Mouse (Mus musculus) liver, adult (tissue): ENCODE measurements around the gene Irx2.

Source experiments
- GATA4 ChIP-seq: IDR thresholded peaks from 2 replicates; pipeline ENCODE4 v1.6.1; 2014; ENCODE audit warnings: mild to moderate bottlenecking, low read length; ENCODE audit not compliant: insufficient replicate concordance

Gene Irx2

GRCm38 (mm10) chr13:72630501-72631372 lies 2.1 kb downstream of the Irx2 start:
- no peak for TF ChIP-seq GATA4

- no peak for TF ChIP-seq GATA4
Measured at GRCm38 (mm10) chr13:72631373-72632021, 2.9 kb downstream of the Irx2 start.

- TF ChIP-seq GATA4, result no peak
Measured at GRCm38 (mm10) chr13:72632361-72632760, 3.7 kb downstream of the Irx2 start.

GRCm38 (mm10) chr13:72633097-72633496 lies 4.5 kb downstream of the Irx2 start:
- TF ChIP-seq GATA4, result no peak

GRCm38 (mm10) chr13:72634752-72635315 lies 6.2 kb downstream of the Irx2 start:
- TF ChIP-seq GATA4, result no peak

- TF ChIP-seq GATA4, result no peak
Measured at GRCm38 (mm10) chr13:72636331-72636851, 7.8 kb downstream of the Irx2 start.

- no peak for TF ChIP-seq GATA4
Measured at GRCm38 (mm10) chr13:72637536-72637935, 8.9 kb downstream of the Irx2 start.

- no peak for TF ChIP-seq GATA4
Measured at GRCm38 (mm10) chr13:72638401-72639130, 9.9 kb downstream of the Irx2 start.

- TF ChIP-seq GATA4, result no peak
Measured at GRCm38 (mm10) chr13:72639441-72640130, 11.0 kb downstream of the Irx2 start.

- no peak for TF ChIP-seq GATA4
Measured at GRCm38 (mm10) chr13:72640131-72640521, 11.5 kb downstream of the Irx2 start.

GRCm38 (mm10) chr13:72656447-72656846 lies 27.8 kb downstream of the Irx2 start:
- no peak for TF ChIP-seq GATA4

- TF ChIP-seq GATA4, result no peak
Measured at GRCm38 (mm10) chr13:72675826-72676225, 47.2 kb downstream of the Irx2 start.
